Mouse (Mus musculus) forelimb bud, embryonic 11.5 days (tissue): ENCODE data around the gene E2f3.

Source experiments
- DNase-seq: peaks from one replicate; pipeline ENCODE4 v3.0.0-alpha.2; 2012; ENCODE audit warnings: low read depth, low spot score

The E2f3 gene

DNA sequence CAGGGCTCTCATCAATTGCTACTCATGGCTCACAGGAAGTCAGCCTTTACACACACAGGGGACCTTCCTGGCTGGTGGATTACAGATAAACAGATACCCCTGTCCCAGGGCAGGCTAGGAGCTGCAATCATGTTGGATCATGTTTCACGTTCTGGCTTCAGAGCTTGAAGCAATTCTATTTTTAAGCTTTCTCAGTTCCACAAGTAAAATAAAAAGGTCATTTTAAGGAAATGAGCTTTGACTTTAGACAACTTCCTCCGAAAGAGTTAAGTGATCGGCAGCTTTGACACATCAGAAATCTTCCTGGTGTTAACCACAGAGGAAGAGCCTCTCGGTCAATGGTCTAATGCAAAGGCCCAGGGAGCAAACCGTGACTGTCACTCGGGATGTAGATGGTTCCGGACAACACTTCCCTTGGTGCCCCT lies 6.7 kb downstream of the E2f3 start:
- no peak for DNase-seq

DNA sequence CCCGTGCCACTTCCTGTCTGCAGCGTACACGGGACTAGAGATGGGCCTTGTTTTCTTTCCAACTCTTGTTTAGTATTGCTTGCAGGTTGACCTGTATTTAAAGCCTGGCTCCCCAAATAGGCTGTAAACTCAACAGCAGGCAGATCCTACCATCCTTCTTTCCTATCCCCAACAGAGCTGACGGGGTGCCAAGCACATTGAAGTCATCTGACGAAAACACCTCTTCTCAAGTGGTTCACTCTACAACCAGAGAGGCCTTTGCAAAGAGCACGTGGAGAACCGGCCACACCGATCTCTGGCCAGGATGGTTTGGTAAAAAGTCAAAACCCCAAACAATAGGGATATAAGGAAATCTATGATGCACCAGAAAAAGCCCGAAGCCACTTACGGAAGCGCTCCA lies 8.5 kb downstream of the E2f3 start:
- DNase-seq, result no peak

DNA sequence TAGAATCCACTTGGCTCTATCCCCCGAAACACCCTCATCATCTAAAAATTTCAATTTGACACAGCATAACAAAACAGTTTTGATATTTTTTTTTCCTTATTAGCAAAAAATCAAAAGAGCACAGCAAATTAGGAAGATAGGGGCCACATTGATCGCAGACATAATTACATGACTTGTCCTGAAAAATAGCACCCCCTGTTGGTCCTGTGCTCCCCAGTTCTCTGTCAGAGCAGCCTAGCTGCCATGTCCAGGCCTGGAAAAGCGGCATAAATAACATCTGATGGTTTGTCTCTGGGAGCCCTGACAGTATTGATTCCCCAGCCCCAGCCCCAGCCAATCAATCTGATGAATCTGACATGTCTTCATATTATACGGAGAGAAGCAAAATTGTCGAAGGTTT lies 11.8 kb downstream of the E2f3 start:
- DNase-seq, result no peak

DNA sequence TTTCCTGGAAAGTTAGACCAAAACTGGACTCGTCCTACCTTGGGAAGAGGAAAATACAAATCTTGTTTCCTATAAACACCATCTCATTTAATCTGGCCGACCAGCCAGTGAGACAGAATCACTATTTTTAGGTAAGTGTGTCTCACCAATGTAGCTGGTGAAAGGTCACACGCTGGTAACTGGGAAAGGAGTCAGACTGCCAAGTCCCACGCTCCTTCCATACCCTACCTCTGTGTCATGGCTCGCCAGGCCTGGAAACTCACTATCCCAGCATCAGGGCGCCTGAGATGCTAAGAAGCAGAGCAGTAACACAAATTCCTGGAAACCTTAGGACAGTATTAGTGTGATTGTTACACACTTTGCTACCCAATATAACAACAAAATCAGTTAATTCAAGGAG lies 12.3 kb downstream of the E2f3 start:
- no peak for DNase-seq

DNA sequence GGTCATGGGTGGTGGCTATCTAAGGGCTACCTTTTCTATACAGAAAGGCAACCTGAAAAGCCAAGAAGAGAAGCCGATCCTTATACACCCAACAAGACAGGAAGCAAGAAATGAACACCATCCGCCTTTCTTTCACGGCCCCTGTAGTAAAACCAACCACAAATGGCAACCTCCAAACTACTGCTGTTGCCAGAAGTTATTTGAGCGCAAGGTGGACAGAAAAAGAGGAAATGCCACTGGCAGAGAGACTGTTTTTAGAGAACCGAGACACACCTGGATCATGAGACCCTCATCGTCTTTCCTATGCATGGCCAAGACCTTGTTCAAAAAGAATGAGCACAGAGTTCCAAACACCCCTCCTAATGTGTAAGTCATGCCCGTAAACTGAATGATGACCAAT lies 15.5 kb downstream of the E2f3 start:
- no peak for DNase-seq

DNA sequence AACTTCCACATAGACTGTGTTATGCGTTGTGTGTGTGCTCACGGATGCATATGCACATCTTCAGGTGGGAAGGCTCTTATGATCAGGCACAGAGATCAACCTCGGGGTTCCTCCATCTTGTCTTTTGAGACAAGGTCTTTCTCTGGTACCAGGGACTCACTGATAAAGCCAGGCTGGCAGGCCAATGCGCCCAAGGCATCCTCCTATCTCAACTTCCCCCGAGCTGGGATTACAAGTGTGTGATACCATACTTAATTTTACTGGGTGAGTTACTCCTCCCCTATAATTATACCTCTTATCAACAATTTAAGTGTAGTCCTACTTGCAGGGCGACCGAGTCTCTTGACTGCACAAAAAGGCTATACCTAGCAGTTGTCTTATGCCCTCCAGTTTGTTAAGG lies 17.2 kb downstream of the E2f3 start:
- no peak for DNase-seq

DNA sequence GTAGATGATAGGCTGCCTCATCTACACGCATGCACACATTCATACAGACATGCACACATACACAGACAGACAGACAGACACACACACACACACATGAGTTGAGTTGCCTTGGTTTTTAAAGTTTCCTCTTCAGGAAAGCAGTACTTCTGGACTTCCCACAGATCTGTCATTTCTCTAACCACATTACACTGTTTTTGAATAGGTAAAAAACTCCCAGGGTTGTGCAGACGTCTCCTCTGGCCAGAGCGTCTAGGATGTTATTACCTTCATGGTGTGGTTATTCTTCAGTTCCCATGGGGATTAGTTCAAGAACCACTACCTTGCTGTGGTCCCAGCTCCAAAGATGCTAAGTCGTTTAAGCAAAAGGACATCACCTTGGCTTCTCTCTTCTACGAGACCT lies 18.5 kb downstream of the E2f3 start:
- DNase-seq, result no peak

DNA sequence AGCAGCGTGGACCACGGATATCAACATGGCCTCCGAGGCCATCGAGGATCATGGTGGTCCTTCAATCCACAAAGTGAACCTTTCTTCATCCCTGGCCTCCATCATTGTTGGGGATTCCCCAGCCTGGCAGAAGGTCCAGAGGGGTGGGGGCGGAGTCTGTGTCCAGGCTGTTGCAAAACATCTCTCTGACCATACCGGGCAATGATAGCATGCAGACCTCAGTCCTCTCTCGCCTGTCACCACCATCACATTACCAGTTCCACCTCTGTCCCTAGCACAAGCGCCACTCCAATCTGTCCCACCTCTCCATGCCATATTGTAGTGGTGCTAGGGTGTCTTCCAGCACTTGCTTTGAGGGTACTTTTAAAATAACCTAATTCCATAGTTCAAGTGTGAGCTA lies 18.9 kb downstream of the E2f3 start:
- no peak for DNase-seq

DNA sequence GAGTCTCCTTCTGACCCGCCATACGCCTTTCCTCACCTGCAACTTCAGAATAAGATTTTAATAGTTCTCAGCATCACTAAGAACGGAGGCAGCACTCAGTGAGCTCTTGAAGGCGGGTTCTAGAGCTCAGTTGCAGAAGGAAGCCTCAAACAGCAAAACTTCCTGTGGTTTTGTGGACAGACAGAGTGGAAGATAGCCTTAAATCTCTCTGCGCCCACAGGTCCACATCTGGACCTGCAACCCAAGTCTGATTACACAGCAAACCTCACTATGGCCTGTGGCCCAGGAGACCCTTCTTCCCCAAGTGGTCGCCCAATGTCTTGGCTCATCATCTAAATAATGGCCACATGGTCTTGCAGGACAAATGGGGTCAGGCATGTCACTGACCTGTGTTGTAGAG lies 21.8 kb downstream of the E2f3 start:
- DNase-seq, result no peak

DNA sequence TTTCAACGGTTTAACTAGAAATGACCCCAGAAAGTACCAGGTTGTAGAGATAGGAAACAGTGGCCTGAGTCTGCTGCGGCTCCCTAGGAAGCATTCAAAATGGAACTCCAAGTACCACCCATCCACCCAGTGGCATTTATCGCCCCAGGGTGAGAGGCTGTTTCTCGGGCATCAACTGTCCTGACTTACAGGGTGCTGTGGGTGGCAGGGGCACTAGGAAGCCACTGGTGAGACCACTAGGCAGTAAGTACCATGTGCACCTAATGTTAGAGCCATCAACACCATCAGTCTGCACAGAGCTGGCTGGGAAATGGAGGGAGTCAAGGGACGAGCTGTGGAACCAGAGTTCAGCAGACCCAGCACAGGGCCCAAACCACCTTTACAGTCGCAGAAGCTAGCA lies 25.4 kb downstream of the E2f3 start:
- DNase-seq, result no peak

DNA sequence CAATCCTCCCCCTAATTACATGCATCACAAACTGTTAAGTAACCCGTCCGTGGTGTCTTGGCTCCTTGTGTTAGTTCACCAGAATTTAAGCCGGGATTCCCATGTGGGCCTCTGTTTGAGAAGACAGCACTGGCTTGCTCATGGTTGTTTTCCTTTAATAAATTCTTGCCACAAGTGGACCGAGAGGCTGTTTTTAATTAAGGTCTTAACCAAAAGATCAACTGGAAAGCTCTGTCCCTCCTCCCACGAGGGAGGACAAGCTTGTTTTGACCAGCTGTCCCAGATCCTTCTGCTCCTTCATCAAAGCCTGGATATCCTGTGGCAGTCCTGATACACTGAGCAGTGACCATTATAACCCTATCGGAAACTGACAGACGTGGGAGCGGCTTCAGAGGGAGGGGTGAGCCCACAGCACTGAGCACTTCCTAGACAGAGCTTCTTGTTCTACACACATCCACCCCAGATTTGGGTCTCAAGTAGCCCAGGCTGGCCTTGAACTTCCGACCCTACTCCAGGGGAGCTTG lies 28.1 kb downstream of the E2f3 start:
- no peak for DNase-seq

DNA sequence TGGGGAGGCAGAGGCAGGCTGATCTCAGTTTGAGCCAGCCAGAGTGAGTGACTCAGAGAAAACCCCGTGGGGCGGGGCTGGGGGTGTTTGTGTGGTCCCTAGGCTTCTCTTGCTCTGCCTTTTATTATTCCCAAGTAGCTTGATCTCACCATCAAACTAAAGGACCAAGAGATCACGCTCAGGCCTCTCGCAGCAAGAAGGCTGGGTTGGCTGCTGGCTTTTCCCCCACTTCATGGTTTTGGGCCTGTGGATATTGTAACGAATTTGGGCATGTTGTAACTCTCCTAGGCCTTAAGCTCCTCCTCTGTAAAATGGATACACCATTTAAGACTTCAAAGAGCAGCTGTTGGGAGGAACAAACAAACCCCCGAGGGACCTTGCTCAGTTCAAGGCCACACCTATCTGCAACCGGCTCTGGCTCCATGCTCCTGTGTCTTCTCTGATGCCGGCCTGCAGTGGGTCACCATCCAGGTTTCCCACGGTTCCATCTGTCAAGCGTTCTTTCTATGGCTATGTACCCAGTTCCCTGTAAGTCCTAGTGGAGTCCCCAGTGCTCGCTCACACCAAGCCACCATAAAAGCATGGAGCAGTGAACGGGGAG lies 28.9 kb downstream of the E2f3 start:
- DNase-seq, result no peak

DNA sequence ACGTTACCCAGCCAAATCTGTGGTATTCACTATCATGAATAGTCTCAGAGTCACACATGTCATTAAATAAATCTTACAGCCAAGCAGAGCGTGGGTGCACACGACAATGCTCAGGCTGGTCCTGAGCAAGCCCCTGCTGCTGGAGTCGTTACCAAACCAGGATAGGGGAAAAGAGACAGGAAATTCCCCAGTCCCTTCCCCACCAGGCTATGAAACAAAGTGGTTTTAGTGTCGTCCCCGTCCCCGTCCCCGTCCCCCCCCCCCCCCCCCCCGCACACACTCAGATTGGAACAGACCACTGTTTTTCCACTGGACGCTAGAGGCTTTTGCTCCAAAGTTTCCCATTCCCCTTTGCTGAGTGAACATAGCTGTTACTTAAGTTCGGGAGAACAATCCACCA lies 30.6 kb downstream of the E2f3 start:
- DNase-seq, result no peak

DNA sequence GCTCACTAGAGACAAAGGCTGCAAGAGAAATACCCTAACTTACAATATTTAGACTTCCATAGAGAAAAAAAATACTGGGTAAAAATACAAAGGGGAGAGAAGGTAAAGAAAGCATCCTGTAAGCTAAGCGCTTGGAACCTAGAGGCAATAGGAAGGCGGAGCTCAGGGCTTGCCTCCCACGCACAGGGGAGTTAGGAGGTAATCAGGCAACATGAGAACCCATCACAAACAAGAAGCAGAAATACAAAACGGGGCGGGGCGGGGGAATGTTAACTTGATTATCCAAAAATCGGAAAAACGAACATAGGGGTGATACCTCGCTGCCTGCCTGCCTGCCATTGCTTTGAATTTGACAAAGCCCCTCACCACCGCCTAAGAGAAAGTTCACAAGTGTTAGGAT lies 31.1 kb downstream of the E2f3 start:
- DNase-seq, result no peak

DNA sequence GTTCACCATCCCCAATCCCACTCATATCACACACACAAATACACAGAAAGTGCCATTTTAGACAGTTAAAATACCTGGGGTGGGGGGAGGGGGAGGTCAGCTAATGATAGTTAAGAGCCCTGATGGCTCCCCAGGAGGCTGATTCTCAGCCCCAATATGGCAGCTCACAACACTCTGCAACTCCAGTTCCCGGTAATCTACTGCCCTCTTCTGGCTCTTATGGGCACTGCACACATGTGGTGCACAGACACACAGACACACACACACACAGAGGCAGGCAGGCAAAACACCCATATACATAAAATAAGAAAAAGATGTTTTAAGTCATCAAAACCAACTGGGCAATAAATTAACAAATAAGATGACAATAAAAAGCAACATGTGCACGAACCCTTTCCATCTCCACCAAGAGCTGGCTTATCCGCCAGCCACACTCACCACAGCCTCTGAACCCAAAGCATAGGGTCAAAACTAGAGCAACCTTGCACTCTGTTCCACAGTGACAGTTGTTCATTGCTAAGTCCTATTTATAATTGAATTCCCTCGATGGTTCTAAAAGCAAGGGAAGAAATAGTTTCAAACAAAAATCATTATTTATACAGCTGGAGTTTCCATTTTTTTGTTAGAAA lies 32.3 kb downstream of the E2f3 start:
- DNase-seq, result no peak

DNA sequence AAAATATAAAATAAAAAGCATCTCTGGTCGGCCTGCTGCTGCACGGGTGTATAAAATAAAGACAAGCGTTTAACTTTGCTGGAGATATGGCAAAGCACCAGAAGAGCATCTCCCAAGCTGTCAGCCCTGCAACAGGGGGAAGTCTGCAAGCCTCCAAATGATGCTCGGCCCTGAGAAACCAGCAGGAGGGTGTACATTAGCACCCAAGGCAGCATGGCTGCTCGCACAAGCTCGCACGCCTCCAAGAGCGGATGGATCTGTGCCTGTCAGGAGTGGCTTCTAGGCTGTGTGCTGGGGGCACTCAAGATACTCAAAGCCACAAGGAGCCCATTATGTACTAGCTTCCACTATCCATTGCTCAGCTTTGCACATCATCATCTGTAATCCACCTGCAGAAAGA lies 39.8 kb downstream of the E2f3 start:
- DNase-seq, result no peak

DNA sequence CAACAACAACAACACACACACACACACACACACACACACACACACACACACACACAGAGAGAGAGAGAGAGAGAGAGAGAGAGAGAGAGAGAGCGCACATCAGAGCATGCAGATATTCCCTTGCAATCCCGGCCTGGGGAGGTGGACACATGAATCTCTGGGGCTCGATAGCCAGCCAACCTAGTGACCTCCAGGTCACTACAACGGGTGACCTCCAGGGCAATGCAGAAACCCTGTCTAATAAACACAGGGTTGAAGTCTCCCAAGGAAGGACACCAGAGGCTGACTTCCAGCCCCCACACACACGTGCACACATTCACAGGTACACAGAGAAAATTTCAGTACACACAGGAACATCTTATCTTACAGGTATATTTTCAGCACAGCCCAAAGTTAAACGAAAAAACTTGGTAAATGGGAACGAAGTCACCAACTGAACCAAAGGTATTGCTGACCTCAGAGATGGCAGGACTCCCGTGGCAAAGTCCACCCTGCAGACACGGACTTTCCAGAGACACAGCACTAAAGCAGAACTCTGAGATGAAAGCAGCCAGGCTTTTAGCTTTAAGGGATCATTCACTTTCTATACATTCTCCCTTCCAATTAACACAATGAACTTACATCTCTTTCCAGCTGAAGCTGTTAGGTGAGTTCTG lies 40.8 kb downstream of the E2f3 start:
- no peak for DNase-seq

DNA sequence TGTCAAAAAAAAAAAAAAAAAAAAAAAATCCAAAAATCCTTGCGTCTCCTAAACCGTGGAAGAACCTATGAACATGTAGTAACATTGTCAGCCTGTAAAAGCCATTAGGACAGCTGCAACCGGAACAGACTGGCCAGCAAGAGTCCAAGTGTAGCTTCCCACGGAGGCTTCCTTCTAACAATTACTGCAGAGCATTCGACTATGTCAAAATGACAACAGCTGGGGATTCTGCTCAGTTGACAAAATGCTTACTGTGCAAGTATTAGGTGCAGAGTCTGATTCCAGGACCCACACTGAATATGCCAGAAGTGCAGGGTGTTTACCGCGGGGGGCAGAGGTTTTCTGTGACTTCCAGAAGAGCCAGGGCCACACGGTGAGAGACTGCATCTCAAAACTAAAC lies 41.4 kb downstream of the E2f3 start:
- DNase-seq, result no peak

DNA sequence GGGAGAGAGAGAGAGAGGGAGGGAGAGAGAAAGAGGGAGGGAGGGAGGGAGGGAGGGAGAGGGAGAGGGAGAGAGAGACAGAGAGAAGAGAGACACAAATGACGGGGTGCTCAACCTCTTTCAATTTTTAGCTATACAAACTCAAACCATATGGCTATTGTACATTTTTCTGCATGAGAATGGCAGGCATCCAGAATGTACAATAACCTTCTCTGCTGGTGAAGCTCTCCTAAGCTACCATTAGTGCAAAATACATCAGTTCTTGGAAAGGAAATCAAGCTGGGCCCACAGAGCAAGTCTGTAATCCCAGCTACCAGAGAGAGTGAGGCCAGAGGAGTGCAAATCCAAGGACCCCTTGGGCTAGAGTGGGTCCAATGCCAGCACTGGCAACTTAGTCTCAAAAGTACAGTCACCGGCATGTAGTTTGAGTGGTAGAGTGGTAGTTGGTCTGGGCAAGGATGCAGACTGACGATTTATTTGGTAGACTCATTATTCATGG lies 42.3 kb downstream of the E2f3 start:
- DNase-seq, result no peak

DNA sequence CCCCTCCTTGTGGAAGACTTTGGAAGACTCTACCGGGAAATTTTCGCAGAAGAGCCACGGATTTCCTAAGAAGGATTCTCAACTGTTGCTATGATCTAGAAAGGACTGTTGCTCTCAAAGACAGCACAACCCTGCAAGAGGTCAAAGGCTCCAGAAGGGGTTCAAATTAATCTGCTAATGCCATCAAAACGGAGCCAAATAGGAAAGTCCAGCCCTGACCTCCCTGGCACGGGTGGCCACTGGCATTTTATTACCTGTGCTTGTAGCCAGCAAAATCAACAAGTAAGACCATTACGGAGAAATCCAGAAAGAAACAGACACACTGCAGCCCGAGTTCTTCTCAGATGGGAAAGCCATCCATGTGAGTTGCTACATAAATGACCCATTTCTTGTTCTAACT lies 45.8 kb downstream of the E2f3 start:
- DNase-seq, result no peak

DNA sequence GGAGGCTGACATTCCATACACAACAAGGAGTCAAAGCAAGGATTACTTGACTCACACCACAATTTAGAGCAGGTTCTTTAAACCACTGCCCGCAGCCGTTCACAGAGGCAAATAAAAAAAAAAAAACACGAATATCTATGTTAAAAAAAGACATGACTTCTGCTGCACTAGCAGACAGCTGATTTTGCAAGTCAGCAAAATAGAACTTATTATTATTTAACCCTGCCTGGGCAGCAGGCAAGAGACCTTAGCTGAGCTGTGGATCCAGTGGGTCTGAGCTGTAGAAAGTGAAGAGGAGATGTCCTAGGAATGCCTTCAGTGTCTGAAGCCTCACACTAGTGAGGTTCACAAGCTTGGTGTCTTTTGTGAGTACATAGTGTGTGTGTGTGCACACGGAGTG lies 46.5 kb downstream of the E2f3 start:
- no peak for DNase-seq

DNA sequence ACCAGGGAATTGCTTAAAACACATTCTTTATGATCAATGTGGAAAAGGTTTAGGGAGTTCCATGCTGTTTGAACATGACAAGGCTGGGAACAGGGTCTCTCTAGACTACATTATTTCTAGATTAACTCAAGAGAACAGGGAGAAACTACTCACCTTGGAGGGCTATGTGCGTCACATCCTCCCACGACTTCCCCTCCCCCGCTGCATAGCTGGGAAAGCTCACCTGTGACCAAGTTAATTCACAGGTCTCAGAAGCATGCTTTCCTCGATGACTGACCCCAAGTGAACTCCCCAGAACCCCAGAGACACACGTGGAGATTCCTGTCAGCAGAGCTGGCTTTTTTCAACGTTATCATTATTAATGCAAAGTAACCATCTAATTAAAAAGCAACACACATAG lies 47.1 kb downstream of the E2f3 start:
- no peak for DNase-seq

DNA sequence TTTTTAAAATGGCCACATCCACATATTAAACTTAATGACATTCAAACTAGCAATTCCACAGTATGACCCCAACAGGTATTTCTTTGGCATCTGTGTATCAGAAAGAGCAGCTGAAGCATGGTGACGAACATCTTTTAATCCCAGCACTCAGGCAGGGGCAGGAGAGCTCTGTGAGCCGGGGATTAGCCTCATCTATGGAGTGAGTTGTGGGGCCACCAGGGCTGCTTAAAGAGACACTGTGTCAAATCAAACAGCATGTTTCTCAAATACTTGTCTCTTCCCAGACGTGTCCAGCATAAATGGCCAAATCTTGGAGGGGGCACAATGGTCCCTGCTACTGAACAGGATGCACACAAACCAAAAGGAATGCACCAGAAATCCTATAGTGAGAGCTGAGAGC lies 59.7 kb downstream of the E2f3 start:
- DNase-seq, result no peak
